Mouse (Mus musculus): ENCODE data around the gene 1700084M14Rik.
"Not testable (repeated sequence)": the region's sequence is repeated elsewhere in the genome, so short reads cannot be mapped to it uniquely, and the experiment has no call there.

DNA sequence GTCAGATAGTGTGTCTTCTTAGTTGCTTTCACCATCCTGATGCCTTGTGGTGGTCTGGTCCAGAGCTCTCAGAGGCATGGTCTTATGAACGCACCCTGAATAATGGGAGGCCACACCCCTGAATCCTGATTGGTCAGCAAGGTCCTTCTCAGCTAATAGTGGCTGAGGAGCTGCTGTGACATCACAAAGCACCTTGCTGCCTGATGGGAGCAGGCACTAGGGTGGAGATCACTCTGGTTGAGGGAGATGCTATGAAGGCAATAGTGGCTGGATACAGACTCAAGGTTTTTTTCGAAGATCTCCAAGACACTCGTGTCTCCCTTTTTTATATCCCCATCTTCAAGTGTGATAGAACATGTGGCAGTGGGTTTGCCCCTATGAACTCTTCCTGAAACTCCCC is at the start of gene 1700084M14Rik:
- not testable (repeated sequence) for TF ChIP-seq CTCF, POLR2A (IDR thresholded peaks at IDR 0.05; ENCODE audit: insufficient read depth, low read depth, low read length)
